Mouse (Mus musculus) embryo, embryonic 10.5 days (tissue): ENCODE measurements at regions not wholly inside any gene's neighbourhood (a gene's known extent, or its start where the extent isn't known, plus 50 kb on each side); places are given as distances from the start of the nearest gene placed in this dataset.
A peak's percentile ranks its signal among the peaks of the same experiment; 100 is the strongest.

ENCODE experiments used
- DNase-seq: peaks from one replicate; pipeline ENCODE4 v3.0.0-alpha.2; 2015; ENCODE audit warnings: low spot score

DNA sequence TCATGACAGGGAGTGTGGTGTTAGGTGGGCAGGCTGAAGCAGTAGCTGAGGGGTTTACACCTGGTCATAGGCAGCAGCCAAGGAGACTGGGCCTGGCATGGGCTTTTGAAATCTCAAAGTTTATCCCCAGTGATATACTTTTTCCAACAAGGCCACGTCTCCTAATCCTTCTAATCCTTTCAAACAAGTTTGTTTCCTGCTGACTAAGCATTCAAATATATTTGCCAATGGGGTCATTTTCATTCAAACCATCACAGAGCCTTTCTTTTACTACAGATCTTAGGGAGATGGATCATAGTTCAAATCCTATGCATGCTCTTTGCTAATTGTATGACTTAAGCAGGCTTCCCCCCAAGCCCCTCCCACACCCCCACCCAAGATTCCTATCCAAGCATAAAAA is 93.0 kb upstream of the Eef1e1 start:
- no peak for DNase-seq

DNA sequence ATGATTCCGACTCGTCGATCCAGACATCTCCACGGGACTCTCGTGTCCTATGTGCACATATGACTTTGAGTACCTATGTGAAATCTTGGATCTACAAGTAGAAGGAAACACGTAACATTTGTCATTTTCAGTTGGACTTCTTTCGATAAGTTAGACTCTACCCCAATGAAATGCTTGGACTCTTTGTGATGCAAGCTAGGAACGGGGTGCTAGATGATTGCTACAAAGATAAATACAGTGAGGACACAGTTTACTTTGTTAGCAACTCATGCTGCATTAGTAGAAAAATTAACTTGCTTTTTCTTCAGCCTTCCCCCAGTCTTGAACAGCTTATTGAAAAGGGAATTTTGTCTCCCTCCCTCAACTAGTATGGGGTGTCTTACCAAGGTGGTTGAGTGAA is 81.2 kb upstream of the Eef1e1 start:
- DNase-seq, result no peak

GRCm38 (mm10) chr13:38736361-38737035 is 77.6 kb upstream of the Eef1e1 start:
- no peak for DNase-seq

- peak; percentile 3 for DNase-seq
Measured at GRCm38 (mm10) chr13:38735294-38735693, 76.4 kb upstream of the Eef1e1 start.

GRCm38 (mm10) chr13:38733246-38733645 is 74.4 kb upstream of the Eef1e1 start:
- DNase-seq, result no peak

DNA sequence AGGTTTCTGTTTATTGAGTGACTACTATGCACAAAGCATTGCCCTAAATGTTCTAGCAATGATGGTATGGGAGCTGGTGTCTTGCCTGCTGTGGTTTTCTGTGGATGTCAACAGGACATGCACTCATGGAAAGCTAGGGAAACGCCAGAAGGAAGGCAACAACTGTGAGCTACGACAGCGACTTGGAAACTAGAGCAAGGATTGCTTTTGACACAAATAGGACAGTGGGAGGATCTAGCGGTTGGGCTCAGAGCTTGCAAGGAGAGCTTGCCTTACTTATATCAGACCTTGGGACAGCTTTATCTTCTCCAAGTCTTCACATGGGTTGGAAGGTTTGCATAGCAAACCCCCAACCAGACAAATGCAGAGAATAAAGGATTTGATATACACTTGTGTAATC is 66.6 kb upstream of the Eef1e1 start:
- no peak for DNase-seq

GRCm38 (mm10) chr13:38721166-38721565 is 62.3 kb upstream of the Eef1e1 start:
- DNase-seq, result no peak

- DNase-seq, result no peak
Measured at GRCm38 (mm10) chr13:38714838-38715237, 56.0 kb upstream of the Eef1e1 start.
